Mouse (Mus musculus): ENCODE results near the gene Sap30. TPM values are rescaled to one million over a fixed set of nuclear protein-coding genes. Genes with fewer than 3 reads are reported as not detected.
A peak's percentile ranks its signal among the peaks of the same experiment; 100 is the strongest.
"Not testable (repeated sequence)": the region's sequence is repeated elsewhere in the genome, so short reads cannot be mapped to it uniquely, and the experiment has no call there.

Gene Sap30
- polyA plus RNA-seq, 1 experiment from 2014 or later = 93.7 TPM

- no peak overlapping the region for H3K4me2 ChIP-seq (ENCODE audit: low read depth, severe bottlenecking)
- no peak overlapping the region for H3K9ac ChIP-seq (ENCODE audit: low read length)
- 86% methylated on average over 12 of the region's 12 CpGs for WGBS
- no peak overlapping the region for H3K4me3 ChIP-seq (ENCODE audit: low read depth, low read length)
- peaks cover 2% of the 10 kb centered on the region; the same call in 1 of the 2 replicates for H3K36me3 ChIP-seq (ENCODE audit: control insufficient read depth, insufficient read depth, low read length)
- DNase-seq (ENCODE audit: low spot score) (no peak), ATAC-seq (ENCODE audit: insufficient number of reproducible peaks, low FRiP score, low TSS enrichment, low read depth) (no peak)
- no peaks in the 10 kb centered on the region for H3K4me1 ChIP-seq (ENCODE audit: control insufficient read depth, insufficient read depth, low read length)
- H3K27ac ChIP-seq (replicated peaks; ENCODE audit: low read depth, low read length) = no peak overlapping the region
- H3K9me3 ChIP-seq (ENCODE audit: control insufficient read depth, low read length) = no peaks in the 10 kb centered on the region
- H3K27me3 ChIP-seq (ENCODE audit: control insufficient read depth, insufficient read depth, low read length) = no peaks in the 10 kb centered on the region
Measured at GRCm38 (mm10) chr8:57520186-57520786, 32.6 kb upstream of the Sap30 start.

- Histone ChIP-seq H3K9me3 (ENCODE audit: control insufficient read depth, low read length) (no peaks in the 10 kb centered on the region), H3K27me3 (ENCODE audit: control insufficient read depth, insufficient read depth, low read length) (no peaks in the 10 kb centered on the region), H3K4me2 (ENCODE audit: low read depth, severe bottlenecking) (no peak overlapping the region), H3K27ac (replicated peaks; ENCODE audit: low read depth, low read length) (no peak overlapping the region), H3K9ac (ENCODE audit: low read length) (no peak overlapping the region), H3K4me3 (ENCODE audit: low read depth, low read length) (no peak overlapping the region), H3K36me3 (ENCODE audit: control insufficient read depth, insufficient read depth, low read length) (peaks cover 2% of the 10 kb centered on the region; the same call in 1 of the 2 replicates), H3K4me1 (ENCODE audit: control insufficient read depth, insufficient read depth, low read length) (peaks cover 2% of the 10 kb centered on the region; the same call in 1 of the 2 replicates)
- DNase-seq (ENCODE audit: low spot score) (no peak), ATAC-seq (ENCODE audit: insufficient number of reproducible peaks, low FRiP score, low TSS enrichment, low read depth) (no peak)
- WGBS = 93% methylated on average over 3 of the region's 3 CpGs
Measured at GRCm38 (mm10) chr8:57517723-57518122, 30.1 kb upstream of the Sap30 start.

GRCm38 (mm10) chr8:57516685-57517084 is 29.0 kb upstream of the Sap30 start:
- H3K9ac ChIP-seq (ENCODE audit: low read length); H3K4me1 ChIP-seq (ENCODE audit: control insufficient read depth, insufficient read depth, low read length); DNase-seq (ENCODE audit: low spot score); ATAC-seq (ENCODE audit: insufficient number of reproducible peaks, low FRiP score, low TSS enrichment, low read depth); H3K4me3 ChIP-seq (ENCODE audit: low read depth, low read length); H3K27me3 ChIP-seq (ENCODE audit: control insufficient read depth, insufficient read depth, low read length); H3K36me3 ChIP-seq (ENCODE audit: control insufficient read depth, insufficient read depth, low read length); H3K27ac ChIP-seq (replicated peaks; ENCODE audit: low read depth, low read length); H3K4me2 ChIP-seq (ENCODE audit: low read depth, severe bottlenecking); H3K9me3 ChIP-seq (ENCODE audit: control insufficient read depth, low read length): not testable (repeated sequence)
- 91% methylated on average over 4 of the region's 5 CpGs for WGBS

DNA sequence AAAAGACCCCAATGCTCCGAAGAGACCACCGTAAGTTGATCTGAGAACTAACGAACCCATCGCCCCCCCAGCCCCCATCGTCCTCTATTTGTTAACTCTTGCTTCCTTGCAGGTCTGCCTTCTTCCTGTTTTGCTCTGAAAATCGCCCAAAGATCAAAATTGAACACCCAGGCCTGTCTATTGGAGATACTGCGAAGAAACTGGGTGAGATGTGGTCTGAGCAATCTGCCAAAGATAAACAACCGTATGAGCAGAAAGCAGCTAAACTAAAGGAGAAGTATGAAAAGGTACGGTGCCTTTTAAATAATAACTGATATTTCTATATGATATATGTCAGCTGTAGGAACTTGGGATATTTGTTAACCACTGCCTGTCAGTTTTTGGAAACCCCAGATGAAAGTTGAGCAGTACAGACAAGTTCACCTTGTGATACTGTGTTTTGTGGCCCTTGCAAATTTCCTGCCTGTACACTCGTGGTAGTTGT is 25.6 kb upstream of the Sap30 start:
- not testable (repeated sequence) for H3K4me1 ChIP-seq (ENCODE audit: control insufficient read depth, insufficient read depth, low read length); H3K27ac ChIP-seq (replicated peaks; ENCODE audit: low read depth, low read length); ATAC-seq (ENCODE audit: insufficient number of reproducible peaks, low FRiP score, low TSS enrichment, low read depth); H3K27me3 ChIP-seq (ENCODE audit: control insufficient read depth, insufficient read depth, low read length); DNase-seq (ENCODE audit: low spot score); H3K9me3 ChIP-seq (ENCODE audit: control insufficient read depth, low read length); H3K36me3 ChIP-seq (ENCODE audit: control insufficient read depth, insufficient read depth, low read length)
- WGBS = 28% methylated on average over 9 of the region's 10 CpGs
- peak overlapping the region; percentile 67 for H3K4me2 ChIP-seq (ENCODE audit: low read depth, severe bottlenecking)
- H3K9ac ChIP-seq (ENCODE audit: low read length) = peak overlapping the region; percentile 100
- H3K4me3 ChIP-seq (ENCODE audit: low read depth, low read length) = peak overlapping the region; percentile 92

- WGBS = under 1% methylated on average over 60 of the region's 96 CpGs
Measured at GRCm38 (mm10) chr8:57512141-57513056, 24.7 kb upstream of the Sap30 start.

GRCm38 (mm10) chr8:57511316-57512118 is 23.9 kb upstream of the Sap30 start, which contains the start of gene Hmgb2:
Gene Hmgb2 (plus strand): TSS chr8:57511907.
- peak; percentile 100 for DNase-seq (ENCODE audit: low spot score)
- Histone ChIP-seq H3K9ac (ENCODE audit: low read length) (peak within 1 kb of the TSS; percentile 100), H3K27me3 (ENCODE audit: control insufficient read depth, insufficient read depth, low read length) (no peaks in the 10 kb centered on the region), H3K9me3 (ENCODE audit: control insufficient read depth, low read length) (no peaks in the 10 kb centered on the region), H3K4me3 (ENCODE audit: low read depth, low read length) (peak within 1 kb of the TSS; percentile 92), H3K4me2 (ENCODE audit: low read depth, severe bottlenecking) (peak within 1 kb of the TSS; percentile 78), H3K36me3 (ENCODE audit: control insufficient read depth, insufficient read depth, low read length) (peaks cover 2% of the 10 kb centered on the region; the same call in 1 of the 2 replicates), H3K27ac (replicated peaks; ENCODE audit: low read depth, low read length) (peak within 1 kb of the TSS; percentile 100), H3K4me1 (ENCODE audit: control insufficient read depth, insufficient read depth, low read length) (peaks cover 2% of the 10 kb centered on the region; the same call in 1 of the 2 replicates)
- WGBS = under 1% methylated on average over 63 of the region's 63 CpGs
- ATAC-seq (ENCODE audit: insufficient number of reproducible peaks, low FRiP score, low TSS enrichment, low read depth) = peak; percentile 100

More at GRCm38 (mm10) chr8:57512141-57513056, 24.7 kb upstream of the Sap30 start:
- DNase-seq (ENCODE audit: low spot score) (peak; percentile 81), ATAC-seq (ENCODE audit: insufficient number of reproducible peaks, low FRiP score, low TSS enrichment, low read depth) (peak; percentile 22; the same call in 1 of the 2 replicates)
- Histone ChIP-seq H3K36me3 (ENCODE audit: control insufficient read depth, insufficient read depth, low read length) (peaks cover 2% of the 10 kb centered on the region; the same call in 1 of the 2 replicates), H3K9ac (ENCODE audit: low read length) (peak overlapping the region; percentile 100), H3K9me3 (ENCODE audit: control insufficient read depth, low read length) (no peaks in the 10 kb centered on the region), H3K4me1 (ENCODE audit: control insufficient read depth, insufficient read depth, low read length) (peaks cover 2% of the 10 kb centered on the region; the same call in 1 of the 2 replicates), H3K4me2 (ENCODE audit: low read depth, severe bottlenecking) (peak overlapping the region; percentile 67), H3K27ac (replicated peaks; ENCODE audit: low read depth, low read length) (peak overlapping the region; percentile 100), H3K27me3 (ENCODE audit: control insufficient read depth, insufficient read depth, low read length) (no peaks in the 10 kb centered on the region), H3K4me3 (ENCODE audit: low read depth, low read length) (peak overlapping the region; percentile 92)

GRCm38 (mm10) chr8:57510791-57511315 is 23.2 kb upstream of the Sap30 start:
- Histone ChIP-seq H3K4me3 (ENCODE audit: low read depth, low read length) (peak overlapping the region; percentile 92), H3K36me3 (ENCODE audit: control insufficient read depth, insufficient read depth, low read length) (no peaks in the 10 kb centered on the region; the same call in 1 of the 2 replicates), H3K27ac (replicated peaks; ENCODE audit: low read depth, low read length) (peak overlapping the region; percentile 100), H3K4me1 (ENCODE audit: control insufficient read depth, insufficient read depth, low read length) (peaks cover 2% of the 10 kb centered on the region; the same call in 1 of the 2 replicates), H3K9me3 (ENCODE audit: control insufficient read depth, low read length) (no peaks in the 10 kb centered on the region), H3K4me2 (ENCODE audit: low read depth, severe bottlenecking) (peak overlapping the region; percentile 78), H3K9ac (ENCODE audit: low read length) (peak overlapping the region; percentile 100), H3K27me3 (ENCODE audit: control insufficient read depth, insufficient read depth, low read length) (no peaks in the 10 kb centered on the region)
- DNase-seq (ENCODE audit: low spot score) (no peak), ATAC-seq (ENCODE audit: insufficient number of reproducible peaks, low FRiP score, low TSS enrichment, low read depth) (no peak; the same call in 1 of the 2 replicates)
- WGBS = 3% methylated on average over 31 of the region's 31 CpGs
